Mouse (Mus musculus): Measurements from ENCODE around the gene Nrp1. TPM values are rescaled to one million over a fixed set of nuclear protein-coding genes. Genes with fewer than 3 reads are reported as not detected.
A peak's percentile ranks its signal among the peaks of the same experiment; 100 is the strongest.

Gene Nrp1
- total RNA-seq, 2 experiments from 2014 or later: 9.4 to 11.7 TPM

DNA sequence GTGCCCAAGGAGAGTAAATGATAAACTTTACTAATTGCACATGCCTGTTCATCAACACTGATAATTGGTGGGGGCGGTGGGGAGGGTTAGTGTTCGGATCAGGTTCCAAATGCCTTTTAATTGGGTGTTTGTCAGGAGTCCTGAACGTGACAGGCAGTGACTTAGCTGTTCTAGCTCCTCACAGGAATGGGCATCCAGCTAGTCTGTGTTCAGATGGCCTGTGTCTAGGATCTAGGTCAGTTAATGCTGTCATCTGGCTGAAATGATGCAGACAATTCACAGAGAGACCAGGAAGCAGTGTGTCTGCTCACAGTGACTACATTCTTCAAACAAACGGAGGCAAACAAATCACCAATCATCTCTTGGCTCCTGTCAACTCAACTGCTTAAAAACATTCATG lies 12.1 kb downstream of the Nrp1 start:
- ATAC-seq (replicated peaks; ENCODE audit: poor library complexity): no peak

DNA sequence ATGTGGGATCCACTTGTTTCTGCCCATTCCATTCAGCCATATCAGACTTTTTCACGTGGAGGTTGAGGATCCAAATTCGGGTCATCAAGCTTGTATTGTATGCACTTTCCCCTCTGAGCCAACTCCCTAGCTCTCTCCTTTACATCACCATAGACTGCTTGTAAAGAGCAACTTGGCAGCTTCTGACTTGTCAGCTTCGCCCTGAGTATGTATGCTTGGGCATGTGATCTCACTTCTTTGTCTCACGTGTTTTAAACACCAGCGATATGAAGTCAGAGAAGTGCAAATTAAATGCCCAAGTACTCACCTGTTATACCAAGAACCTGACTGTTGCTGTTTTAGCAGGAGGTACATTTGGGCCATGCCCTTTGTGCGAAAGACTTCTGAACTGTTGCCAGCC lies 12.6 kb downstream of the Nrp1 start:
- no peak for ATAC-seq (replicated peaks; ENCODE audit: poor library complexity)

DNA sequence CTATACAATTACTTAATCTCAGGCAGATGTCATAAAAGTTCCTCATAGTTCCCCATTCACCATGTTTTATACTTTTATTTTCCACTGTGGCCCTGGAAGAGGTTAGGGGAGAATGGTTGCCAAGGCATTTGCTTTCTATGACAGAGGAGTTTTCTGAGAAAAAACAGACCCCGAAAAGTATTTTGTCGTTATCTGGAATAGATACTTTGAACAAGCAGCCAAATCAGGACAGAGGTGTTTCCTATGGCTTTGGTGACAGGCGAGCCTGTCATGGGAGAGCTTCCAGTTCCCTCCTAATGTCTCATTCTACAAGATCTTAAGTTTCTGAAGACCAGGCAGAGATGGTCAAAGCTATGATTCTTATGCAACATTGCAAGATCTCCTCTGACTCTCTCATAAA lies 13.4 kb downstream of the Nrp1 start:
- no peak for ATAC-seq (replicated peaks; ENCODE audit: poor library complexity)

DNA sequence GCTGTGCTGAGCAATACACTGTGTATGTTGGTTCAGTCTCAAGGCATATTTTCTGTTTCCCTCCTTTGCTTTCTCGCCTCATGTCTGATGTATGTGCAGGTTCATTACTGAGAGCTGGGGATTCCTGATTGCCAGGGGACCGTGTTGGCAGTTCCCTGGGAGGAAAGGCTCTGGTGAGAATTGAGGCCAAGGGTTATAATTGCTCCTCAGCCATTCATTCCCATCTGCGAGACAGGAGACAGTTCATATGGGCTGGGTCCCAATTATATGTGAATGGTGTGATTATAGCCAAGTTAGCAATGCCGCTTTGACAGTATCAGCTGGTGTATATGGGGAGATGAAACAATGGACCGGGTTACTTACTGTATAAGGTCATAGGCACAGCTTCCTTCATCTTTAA lies 14.3 kb downstream of the Nrp1 start:
- no peak for ATAC-seq (replicated peaks; ENCODE audit: poor library complexity)

DNA sequence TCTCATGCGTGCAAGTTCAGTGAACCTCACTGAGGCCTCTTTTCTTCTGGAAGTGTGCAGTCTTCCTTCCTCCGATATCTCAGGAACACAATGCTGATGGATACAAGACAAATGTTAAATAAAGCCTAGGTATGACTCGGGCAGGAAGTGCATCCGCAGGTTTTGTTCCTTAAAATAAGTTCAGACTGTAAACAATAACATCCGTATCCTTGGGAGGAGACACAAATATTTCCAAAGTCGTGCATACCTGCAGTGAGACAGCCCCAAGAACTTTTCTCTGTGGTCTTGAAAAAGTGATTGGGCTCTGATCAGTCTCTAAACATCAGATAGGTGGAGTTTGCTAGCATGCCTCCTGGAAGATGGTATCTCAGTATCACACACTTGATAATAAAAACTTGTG lies 15.0 kb downstream of the Nrp1 start:
- ATAC-seq (replicated peaks; ENCODE audit: poor library complexity): no peak

DNA sequence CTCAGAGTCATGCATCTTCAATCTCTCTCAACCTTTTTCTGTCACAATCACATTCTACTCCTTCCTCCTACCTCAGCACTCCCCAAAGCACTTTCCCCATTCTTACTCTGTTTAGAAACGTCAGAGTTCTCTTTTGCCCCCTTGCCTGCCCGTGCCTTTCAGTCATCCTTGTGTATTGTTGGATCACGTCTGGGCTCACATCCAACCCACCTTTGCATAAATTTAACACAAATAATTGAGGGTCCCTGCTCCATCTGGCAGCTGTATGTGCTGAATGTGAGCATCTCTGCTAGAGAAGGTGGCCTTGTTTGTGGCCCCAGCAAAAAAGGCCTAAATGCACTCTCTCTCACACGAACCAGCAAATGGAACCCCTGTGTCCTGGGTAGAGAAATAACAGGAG lies 16.9 kb downstream of the Nrp1 start:
- ATAC-seq (replicated peaks; ENCODE audit: poor library complexity): no peak

DNA sequence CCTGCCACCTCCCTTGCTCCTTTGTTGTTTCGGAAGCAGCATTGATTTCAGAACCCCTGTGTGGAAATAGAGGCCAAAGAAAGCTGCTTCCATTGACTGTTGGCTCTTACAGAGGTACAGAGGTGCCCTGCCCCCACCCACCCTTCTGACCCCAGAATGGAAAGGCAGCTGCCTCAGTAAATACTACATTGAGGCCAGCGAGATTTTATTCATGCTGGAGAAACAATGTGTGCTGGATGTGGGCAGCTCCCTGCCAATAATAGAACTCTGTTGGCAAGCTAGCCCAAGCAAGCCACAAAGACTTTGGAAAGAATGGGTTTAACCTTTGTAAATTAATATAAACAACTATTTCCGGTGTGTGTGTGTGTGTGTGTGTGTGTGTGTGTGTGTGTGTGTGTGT lies 24.8 kb downstream of the Nrp1 start:
- no peak for ATAC-seq (replicated peaks; ENCODE audit: poor library complexity)

DNA sequence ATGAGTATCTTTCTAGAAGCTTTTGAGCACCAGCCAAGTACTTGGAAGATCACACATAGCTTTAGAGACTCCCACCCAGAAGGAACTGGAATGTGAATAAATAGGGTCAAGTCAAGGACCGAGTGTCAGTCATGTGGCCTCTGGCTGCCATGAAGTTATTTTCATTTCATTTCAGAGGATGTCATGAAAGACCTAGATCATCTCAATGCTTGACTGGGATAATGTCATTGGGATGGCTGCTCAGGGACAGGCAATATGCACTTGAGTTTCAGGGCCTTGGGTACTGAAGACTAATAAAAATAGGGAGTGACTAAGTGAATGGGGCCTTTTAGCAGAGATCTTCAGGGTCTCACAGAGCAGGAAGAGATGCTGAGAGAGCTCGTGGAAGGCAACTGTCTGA lies 26.0 kb downstream of the Nrp1 start:
- no peak for ATAC-seq (replicated peaks; ENCODE audit: poor library complexity)

DNA sequence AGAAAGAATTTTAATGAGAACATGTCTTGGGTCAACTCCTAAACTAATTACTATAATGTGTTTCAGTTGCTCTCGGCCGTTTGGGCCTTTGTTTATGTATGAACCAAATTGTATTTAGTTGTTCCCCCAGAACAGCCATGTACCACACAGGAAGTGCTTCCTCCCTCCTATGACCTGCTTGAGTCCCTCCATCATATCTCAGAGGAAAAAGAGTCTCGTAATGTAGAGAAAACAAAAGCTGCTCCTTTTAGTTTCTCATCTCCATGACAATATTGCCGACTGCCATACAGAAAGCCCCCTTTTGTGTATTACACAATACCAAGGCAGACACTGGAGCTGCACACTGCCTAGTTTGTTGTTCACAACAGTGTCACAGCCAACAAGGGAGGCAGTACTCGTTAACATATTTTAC lies 26.5 kb downstream of the Nrp1 start:
- ATAC-seq (replicated peaks; ENCODE audit: poor library complexity): no peak

DNA sequence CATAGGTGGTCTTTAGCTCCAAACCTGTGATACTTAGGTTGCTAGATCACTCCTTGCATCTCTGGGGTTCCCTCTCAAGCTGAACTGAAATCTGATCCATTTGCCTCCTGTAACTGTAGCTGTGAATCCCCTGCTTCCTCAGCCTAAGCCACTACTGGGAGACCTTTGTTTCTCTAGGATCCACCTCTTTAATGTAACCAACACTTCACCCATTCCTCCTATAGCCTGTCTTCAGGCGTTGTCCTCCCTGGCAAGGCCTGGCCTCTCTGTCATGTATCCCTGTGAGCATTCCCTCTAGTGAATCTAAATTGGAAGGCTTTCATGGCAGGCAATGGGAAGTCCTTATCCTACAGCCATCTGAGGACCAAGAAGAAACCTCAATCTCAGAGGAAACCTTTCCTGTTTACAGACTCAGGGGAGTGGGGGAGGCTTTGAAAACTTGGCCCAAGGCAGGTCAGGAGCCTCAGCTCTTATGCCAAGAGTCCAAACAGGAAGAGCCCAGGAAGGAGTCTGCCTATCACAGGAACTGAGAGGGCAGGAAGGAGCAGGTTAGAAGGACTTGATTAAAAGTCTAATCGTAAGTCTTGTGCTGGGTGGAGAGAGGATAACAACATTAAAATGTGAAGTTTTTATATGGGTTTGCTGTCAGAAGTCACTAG lies 28.7 kb downstream of the Nrp1 start:
- no peak for ATAC-seq (replicated peaks; ENCODE audit: poor library complexity)

DNA sequence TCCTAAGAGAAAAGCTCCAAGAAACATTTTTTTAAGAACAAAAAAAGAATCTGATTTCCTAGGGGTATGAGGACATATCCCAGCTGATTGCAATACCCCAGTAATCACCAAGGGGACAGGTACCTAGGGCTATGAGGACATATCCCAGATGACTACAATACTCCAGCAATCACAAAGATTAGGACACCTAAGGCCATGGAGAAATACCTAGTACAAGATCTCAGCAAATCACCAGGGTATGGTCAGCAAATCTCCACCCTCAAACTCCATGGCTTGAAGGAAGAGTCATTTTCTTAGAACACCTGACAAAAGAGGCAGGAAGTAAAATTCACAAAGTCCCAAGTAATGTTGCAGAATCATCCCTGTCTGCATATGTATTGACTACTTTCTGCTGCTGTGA lies 32.4 kb downstream of the Nrp1 start:
- ATAC-seq (replicated peaks; ENCODE audit: poor library complexity): peak; percentile 46

DNA sequence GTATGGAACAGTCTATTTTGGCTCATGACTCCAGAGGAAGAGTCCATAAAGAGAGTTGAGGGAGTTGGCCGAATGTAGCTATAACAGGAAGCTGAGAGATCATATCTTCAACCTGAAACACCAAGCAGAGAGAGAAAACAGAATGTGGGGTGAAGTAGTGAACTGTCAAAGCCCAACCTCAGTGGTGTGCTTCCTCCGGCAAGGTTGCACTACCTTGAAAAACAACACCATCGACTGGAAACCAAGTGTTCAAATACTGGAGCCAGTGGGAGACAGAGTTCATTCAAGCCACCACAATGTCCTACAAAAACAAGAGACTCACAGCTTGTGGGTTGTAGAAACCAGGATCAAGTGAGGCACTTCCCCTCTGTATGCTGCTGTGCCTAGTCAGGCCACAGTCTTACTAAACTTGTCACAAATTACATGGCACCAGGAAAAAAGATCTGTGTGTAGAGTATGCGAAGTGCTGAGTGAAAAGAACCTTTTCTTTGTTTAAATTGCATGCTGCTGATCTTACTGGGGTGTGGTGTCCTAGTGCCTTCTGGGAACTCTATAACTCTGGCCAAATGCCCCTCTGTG lies 32.9 kb downstream of the Nrp1 start:
- ATAC-seq (replicated peaks; ENCODE audit: poor library complexity): peak; percentile 60

DNA sequence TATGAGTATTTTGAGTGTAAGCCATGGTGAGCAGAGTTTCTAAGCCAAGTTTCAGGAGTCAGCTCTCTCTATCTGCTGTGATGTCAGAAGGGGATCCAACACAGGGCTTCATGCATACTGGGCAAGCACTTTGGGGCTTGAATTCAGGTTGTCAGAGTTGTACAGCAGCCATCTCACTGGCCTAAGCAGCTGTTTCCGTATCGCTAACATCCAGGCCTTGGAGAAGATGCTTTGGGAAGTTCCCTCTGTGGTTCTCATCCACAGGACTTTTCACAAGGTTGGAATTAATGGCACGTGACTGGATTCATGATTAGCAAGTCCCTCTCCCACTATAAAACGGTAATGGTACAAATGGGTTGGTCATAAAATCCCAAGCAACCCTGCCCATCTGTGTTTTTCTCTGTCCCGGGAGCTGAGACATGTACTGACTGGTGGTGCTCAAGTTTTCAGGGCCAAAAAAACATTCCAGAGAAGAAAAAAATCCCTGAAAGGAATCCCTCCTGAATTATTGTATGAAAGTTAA lies 36.3 kb downstream of the Nrp1 start:
- ATAC-seq (replicated peaks; ENCODE audit: poor library complexity): no peak

DNA sequence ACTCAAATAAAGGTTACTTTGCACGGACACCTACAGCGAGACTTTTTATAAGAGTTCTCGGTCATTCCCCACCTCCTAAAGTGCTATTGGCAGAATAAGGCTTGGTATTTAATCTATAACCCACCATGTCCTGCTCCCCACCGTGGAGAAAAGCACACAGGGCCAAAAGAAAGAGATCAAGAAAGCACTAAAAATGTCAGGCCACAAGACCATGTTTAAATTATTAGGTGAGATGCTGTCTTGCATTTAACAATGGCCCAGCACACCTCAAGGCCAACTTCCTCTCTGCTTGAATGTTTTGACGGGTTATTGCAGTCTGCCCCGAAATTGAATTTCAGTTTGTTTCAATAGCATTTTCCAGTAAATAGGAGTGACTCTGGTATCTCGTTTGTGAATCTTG lies 38.6 kb downstream of the Nrp1 start:
- ATAC-seq (replicated peaks; ENCODE audit: poor library complexity): no peak

DNA sequence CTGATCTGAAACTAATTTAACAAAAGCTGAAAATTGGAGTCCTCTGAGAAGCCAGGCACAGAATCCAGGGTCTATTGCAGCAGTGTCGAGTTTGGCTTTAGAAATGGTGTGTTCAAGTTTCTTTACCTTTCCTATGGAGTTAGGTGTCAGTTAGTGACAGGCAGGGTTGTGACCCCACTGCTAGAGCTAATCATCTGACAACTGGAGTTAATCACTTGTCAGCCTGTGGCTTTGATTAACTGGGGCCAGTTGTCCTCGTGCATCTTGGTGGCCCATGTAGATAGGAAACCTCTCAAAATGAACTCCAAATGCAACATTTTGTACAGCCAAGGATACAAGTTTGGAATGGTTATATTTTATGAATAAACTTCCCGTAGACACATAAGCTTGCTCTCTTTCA lies 39.0 kb downstream of the Nrp1 start:
- ATAC-seq (replicated peaks; ENCODE audit: poor library complexity): no peak

DNA sequence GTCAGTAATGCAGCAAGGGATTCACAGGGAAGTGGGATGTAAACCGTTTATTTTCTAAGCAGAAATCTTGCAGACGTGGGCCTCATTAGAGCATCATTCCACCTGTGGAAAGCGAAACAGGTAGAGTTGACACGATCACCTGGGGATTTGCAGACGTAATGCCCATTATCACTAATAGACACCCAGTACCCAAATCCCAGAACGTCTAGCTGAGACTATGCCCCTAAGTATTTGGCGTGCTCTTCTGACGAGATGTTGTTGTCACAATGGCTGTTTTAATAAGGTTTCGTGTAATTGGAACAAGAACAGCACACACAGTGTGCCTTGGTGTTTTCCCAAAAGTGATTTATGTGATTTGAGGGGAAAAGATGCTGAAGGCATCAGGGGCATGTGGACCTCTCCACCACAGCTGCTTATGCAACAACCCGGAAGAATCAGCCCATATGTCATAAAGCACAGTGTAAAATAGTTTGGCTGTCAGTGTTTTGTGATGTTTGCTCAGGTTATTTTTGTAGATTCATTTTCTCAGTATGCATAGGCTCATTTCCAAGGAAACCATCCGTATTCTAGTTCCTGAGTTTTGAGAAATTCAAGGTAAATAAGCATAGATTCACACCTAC lies 40.2 kb downstream of the Nrp1 start:
- no peak for ATAC-seq (replicated peaks; ENCODE audit: poor library complexity)

DNA sequence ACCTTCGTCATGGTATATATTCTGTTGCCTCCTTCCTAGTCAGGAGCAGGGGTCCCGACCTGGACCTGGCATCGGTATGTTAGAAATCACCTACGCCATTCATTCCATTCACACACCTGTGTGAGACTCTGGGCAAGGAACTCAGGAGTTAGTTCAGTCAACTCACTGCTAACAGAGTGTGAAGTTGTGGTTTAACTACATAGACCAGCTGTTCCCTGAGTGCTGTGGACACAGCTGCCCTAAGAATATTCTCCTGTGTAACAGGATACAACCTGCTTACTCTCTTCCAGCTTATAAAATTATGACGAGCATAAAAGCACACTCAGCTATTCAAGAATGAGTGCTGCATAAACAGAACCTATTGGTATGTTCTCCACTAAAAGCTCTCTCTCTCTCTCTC lies 41.9 kb downstream of the Nrp1 start:
- ATAC-seq (replicated peaks; ENCODE audit: poor library complexity): no peak

DNA sequence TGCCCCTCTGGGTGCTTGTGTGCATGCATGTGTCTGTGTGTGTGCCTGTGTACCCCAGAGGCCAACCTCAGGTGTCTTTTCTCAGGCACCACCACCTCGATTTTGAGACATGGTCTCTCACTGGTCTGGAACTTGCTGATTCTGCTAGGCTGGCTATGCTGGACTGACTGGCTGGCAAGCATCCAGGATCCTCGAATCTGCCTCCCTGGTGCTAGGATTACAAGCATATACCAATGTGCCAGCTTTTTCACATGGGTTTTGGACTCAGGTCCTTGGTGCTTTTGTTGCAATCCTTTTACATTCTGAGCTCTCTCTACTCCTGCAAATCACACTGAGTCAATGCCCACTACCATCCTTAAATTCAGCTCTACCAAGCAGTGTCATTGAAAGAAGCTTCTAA lies 46.5 kb downstream of the Nrp1 start:
- ATAC-seq (replicated peaks; ENCODE audit: poor library complexity): no peak

DNA sequence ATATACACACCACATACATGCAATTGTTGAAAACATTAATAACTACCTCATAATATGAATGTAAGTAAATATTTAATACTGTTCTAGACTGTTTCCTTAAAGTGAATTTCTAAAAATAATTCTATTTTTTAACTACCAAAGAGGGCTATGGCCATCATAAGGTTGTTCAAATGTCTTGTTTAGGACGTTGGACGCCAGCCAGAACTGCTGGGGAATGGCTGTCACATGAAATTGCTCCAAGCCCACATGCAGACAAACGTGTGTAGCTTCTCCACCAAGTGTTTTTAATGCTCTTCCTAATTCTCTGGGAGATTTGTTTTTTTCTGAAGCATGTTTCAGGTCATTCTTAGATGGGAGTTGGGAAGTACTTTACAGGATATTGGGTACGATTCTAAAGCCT lies 55.0 kb downstream of the Nrp1 start:
- no peak for ATAC-seq (replicated peaks; ENCODE audit: poor library complexity)

DNA sequence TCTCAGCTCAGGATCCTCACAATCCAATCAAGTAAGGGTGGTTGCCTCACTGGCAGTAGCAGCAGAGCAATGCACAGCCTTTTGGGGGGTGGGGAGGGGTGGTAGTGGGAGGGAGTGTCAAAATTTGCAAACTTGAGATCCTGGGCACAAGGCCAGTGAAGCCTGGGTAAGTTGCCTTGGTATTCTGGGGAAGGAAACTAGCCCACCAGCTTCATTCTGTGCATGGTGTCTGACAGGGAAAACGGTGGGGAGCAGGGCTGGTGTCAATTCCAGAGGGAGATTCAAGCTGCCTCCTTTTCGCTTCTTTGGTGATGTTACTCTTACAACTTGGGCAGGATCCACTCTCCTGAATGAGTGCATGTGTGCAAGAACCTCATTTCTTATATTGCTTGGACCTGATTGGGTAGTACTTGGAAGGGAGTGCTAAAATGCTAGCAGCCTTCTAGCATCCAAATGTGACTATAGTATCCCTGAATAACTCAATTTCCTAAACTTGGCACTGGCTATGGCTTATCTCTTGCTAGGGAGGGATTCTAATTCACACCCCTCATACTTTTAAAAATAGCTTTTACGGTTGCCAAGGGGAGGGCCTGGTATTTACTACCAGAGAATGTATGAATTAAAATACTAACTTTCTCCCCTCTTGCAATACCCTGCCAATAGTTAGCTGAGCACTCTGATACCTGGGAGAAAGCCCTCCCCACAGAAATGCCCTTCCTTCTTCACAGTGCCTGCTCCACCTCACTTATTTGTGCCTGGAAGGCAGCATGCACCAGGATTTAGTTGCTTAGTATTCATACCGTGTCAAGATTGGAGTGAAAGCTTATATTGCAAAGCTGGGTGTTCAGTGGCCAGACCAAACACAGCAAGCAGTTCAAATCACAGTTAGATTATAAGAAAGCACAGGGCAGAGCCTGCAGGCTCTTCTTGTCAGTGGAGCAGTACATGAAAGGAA lies 57.6 kb downstream of the Nrp1 start:
- ATAC-seq (replicated peaks; ENCODE audit: poor library complexity): no peak

DNA sequence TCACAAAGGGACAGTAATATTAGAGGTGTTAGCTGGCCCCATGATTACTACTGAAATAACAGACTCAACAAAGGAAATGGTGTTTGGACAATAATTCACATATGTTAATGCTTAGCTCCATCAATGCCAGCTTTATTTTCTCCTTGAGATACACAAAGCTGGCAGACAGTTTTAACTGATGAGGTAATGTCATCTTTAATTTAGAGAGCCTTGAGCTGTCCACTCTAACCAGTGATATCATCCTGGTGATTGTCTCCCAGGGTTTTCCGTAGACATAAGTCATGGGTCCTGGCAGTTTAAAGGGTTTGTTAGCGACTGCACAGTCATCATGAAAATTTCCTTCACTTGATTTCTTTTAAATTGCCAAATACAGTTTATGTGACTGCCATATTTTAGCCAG lies 58.5 kb downstream of the Nrp1 start:
- no peak for ATAC-seq (replicated peaks; ENCODE audit: poor library complexity)

All from megakaryocyte progenitor cell, adult 5-6 weeks (primary cell).